Mouse (Mus musculus) embryonic fibroblast, embryonic 13.5 days (primary cell): ENCODE results near the gene Rsph14. TPM values are rescaled to one million over a fixed set of nuclear protein-coding genes. Genes with fewer than 3 reads are reported as not detected.

Experiments used
- H3K27ac ChIP-seq: 2 replicates; pipeline ENCODE4 v1.5.1; 2012; ENCODE audit warnings: low read length, control low read depth, inconsistent platforms; ENCODE audit not compliant: insufficient read depth
- H3K4me1 ChIP-seq: 2 replicates; pipeline ENCODE4 v1.6.1; 2011; ENCODE audit warnings: low read length; ENCODE audit not compliant: control insufficient read depth, insufficient read depth
- H3K4me3 ChIP-seq: 2 replicates; pipeline ENCODE4 v1.5.1; 2011; ENCODE audit warnings: mild to moderate bottlenecking, control low read depth, low read length; ENCODE audit not compliant: insufficient read depth
- CTCF ChIP-seq: IDR thresholded peaks from 2 replicates; pipeline ENCODE4 v1.5.1; 2011; ENCODE audit warnings: mild to moderate bottlenecking, control low read depth, low read length, moderate library complexity, borderline replicate concordance; ENCODE audit not compliant: insufficient read depth
- POLR2A ChIP-seq: IDR thresholded peaks from 2 replicates; pipeline ENCODE4 v1.6.1; 2011; ENCODE audit warnings: low read depth, mild to moderate bottlenecking, control low read depth, low read length, moderate library complexity
- polyA plus RNA-seq: library from polyadenylated mRNA; stranded (reverse); fragments of >200 nt; gene quantifications from 2 replicates; pipeline ENCODE4 v1.2.4, GENCODE M21; 2011; ENCODE audit warnings: low read depth; ENCODE audit not compliant: missing spikeins, insufficient read length

Gene Rsph14
- polyA plus RNA-seq, 1 experiment = not detected

- H3K27ac ChIP-seq = no peak overlapping the region
- TF ChIP-seq CTCF = no peak
- no peak for TF ChIP-seq POLR2A
- H3K4me3 ChIP-seq = no peak overlapping the region
These were observed 856 bp downstream of the Rsph14 start for GRCm38 (mm10) chr10:75031345-75032114.

GRCm38 (mm10) chr10:75030234-75030633, 2.2 kb downstream of the Rsph14 start:
- TF ChIP-seq CTCF = no peak
- no peak for TF ChIP-seq POLR2A
- peaks cover 3% of the 10 kb centered on the region; the same call in 1 of the 2 replicates for H3K4me1 ChIP-seq
- no peak overlapping the region for H3K4me3 ChIP-seq
- no peak overlapping the region for H3K27ac ChIP-seq

More at GRCm38 (mm10) chr10:75031345-75032114, 856 bp downstream of the Rsph14 start:
- peaks cover 3% of the 10 kb centered on the region; the same call in 1 of the 2 replicates for H3K4me1 ChIP-seq

- H3K4me1 ChIP-seq = peaks cover 3% of the 10 kb centered on the region; the same call in 1 of the 2 replicates
- H3K4me3 ChIP-seq = no peak overlapping the region
- TF ChIP-seq POLR2A (no peak), CTCF (no peak)
- no peak overlapping the region for H3K27ac ChIP-seq
These were observed 2.7 kb downstream of the Rsph14 start for GRCm38 (mm10) chr10:75029677-75030076.

- no peak overlapping the region for H3K27ac ChIP-seq
- peaks cover 3% of the 10 kb centered on the region; the same call in 1 of the 2 replicates for H3K4me1 ChIP-seq
- TF ChIP-seq POLR2A (no peak), CTCF (no peak)
- no peak overlapping the region for H3K4me3 ChIP-seq
These were observed 3.6 kb downstream of the Rsph14 start for GRCm38 (mm10) chr10:75028743-75029142.

- no peak for TF ChIP-seq CTCF
- TF ChIP-seq POLR2A = no peak
- H3K4me3 ChIP-seq = no peak overlapping the region
- no peaks in the 10 kb centered on the region for H3K4me1 ChIP-seq
- H3K27ac ChIP-seq = no peak overlapping the region
These were observed 5.9 kb downstream of the Rsph14 start for GRCm38 (mm10) chr10:75026491-75026890.

- no peaks in the 10 kb centered on the region for H3K4me1 ChIP-seq
- H3K27ac ChIP-seq = no peak overlapping the region
- no peak overlapping the region for H3K4me3 ChIP-seq
- TF ChIP-seq CTCF = peak; percentile 66
- TF ChIP-seq POLR2A = no peak
These were observed 11.2 kb downstream of the Rsph14 start for GRCm38 (mm10) chr10:75021138-75021537.

- TF ChIP-seq POLR2A = no peak
- no peak for TF ChIP-seq CTCF
- Histone ChIP-seq H3K4me3 (no peak overlapping the region), H3K4me1 (no peaks in the 10 kb centered on the region), H3K27ac (no peak overlapping the region)
These were observed 12.1 kb downstream of the Rsph14 start for GRCm38 (mm10) chr10:75020271-75020670.

GRCm38 (mm10) chr10:75016481-75016880, 15.9 kb downstream of the Rsph14 start:
- H3K27ac ChIP-seq = no peak overlapping the region
- H3K4me3 ChIP-seq = no peak overlapping the region
- no peaks in the 10 kb centered on the region for H3K4me1 ChIP-seq
- TF ChIP-seq CTCF (no peak), POLR2A (no peak)

GRCm38 (mm10) chr10:75015465-75015864, 16.9 kb downstream of the Rsph14 start:
- Histone ChIP-seq H3K27ac (no peak overlapping the region), H3K4me3 (no peak overlapping the region), H3K4me1 (no peaks in the 10 kb centered on the region)
- no peak for TF ChIP-seq POLR2A
- no peak for TF ChIP-seq CTCF

- TF ChIP-seq CTCF = no peak
- TF ChIP-seq POLR2A = no peak
These were observed 21.7 kb downstream of the Rsph14 start for GRCm38 (mm10) chr10:75010704-75011103.

More at GRCm38 (mm10) chr10:75010704-75011103, 21.7 kb downstream of the Rsph14 start:
- no peaks in the 10 kb centered on the region for H3K4me1 ChIP-seq
- H3K4me3 ChIP-seq = no peak overlapping the region
- H3K27ac ChIP-seq = no peak overlapping the region
